Mouse (Mus musculus): ENCODE data around the gene Alox12. TPM values are rescaled to one million over a fixed set of nuclear protein-coding genes. Genes with fewer than 3 reads are reported as not detected.

Alox12 gene
- total RNA-seq, 1 experiment from 2014 or later, result 1.8 TPM

GRCm38 (mm10) chr11:70220731-70221602 is 34.2 kb downstream of the Alox12 start, which contains the start of gene Slc16a13:
Slc16a13 (minus strand) TSS chr11:70221064.
- DNase-seq, result peak; percentile 93

- DNase-seq, result peak; percentile 31
Measured at GRCm38 (mm10) chr11:70220323-70220722, 34.8 kb downstream of the Alox12 start.

DNA sequence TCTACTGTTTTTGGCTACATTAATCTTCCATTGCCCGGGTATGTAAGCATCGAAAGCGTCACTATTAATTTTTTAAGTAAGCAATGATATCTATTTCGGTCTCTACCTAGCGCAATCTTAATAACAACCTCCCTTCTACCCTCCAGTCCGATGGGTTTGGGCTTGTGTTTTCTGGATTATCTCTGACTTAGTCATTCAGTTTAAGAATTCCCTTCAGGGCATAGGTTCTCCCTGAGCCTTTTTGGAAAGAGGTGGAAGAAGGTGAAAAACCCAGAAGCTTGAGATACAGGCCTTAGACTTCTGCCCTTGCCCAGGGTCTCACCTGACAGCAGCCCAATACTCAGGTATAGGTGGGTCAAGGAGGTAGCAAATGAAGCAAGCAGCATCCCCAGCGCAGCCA is 35.3 kb downstream of the Alox12 start:
- no peak for DNase-seq

DNA sequence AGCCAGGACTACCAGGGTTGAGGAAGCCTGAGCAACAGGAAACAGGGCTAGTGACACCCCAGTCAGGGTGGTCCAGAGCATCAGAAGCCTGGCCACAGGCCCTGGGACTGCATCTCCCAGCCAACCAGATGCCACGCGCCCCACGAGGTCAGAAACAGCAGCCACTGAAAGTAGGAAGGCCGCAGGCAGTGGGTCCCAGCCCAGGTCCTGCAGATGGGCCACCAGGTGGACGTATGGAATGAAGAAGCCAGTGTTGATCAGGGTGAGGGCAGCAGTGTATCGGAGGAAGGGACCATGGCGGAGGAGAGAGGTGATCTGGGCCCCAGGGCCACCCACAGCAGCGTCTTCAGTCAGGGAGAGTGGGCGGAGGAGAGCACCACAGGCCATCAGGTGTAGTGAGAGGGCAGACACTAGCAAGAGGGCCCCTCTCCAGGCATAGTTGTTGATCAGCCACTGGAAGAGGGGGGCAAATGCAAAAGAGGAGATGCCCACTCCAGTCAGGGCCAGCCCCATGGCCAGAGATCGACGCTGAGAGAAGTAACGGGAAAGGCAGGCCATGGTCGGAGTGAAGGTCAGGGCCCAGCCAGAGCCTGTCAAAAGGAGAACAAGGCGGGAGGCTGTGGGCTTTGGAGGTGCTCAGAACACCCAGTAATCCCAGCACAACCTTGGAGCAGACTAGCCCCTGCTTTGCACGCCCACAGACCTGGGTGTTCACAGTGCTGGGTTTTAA is 36.2 kb downstream of the Alox12 start:
- no peak for DNase-seq

DNA sequence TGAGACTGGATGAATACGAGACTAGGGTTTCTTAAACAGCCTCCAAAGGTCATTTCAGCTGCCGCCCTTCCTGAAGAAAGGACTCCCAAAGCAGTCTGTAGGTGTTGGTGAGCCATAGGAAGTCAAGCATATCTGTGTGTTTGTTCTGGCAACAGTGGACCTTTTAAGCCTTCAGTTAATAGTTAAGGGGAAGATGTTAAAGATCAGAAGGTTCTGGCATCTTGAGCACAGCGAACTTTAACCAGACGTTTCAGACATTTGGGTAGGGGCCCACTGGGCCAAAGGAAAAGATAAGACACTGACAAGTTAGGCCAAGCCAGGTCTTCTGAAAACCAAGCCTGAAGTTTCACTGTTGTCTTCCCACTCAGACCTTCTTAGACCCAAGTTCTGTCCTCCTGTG is 37.1 kb downstream of the Alox12 start:
- DNase-seq, result no peak

- no peak for DNase-seq
Measured at GRCm38 (mm10) chr11:70216103-70216502, 39.0 kb downstream of the Alox12 start.

GRCm38 (mm10) chr11:70215301-70215700 is 39.9 kb downstream of the Alox12 start:
- no peak for DNase-seq

DNA sequence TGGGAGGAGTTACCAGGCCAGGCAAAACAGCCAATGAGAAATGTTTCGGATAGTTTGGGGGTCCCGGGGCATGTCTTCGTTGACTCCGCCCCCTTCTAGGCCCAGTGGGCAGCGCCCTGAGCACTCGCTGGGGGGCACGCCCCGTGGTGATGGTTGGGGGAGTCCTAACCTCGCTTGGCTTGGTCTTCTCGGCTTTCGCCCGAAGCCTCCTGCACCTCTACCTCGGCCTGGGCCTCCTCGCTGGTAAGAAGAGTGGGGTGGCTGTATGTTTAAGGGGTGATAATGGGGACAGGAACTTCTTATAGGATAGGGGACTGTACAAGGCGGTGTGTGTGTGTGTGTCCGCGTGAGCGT is 40.3 kb downstream of the Alox12 start:
- DNase-seq, result no peak

- peak; percentile 45 for DNase-seq
Measured at GRCm38 (mm10) chr11:70214191-70214855, 40.8 kb downstream of the Alox12 start.

- no peak for DNase-seq
Measured at GRCm38 (mm10) chr11:70213736-70214135, 41.4 kb downstream of the Alox12 start.

- DNase-seq, result peak; percentile 67
Measured at GRCm38 (mm10) chr11:70212896-70213295, 42.3 kb downstream of the Alox12 start.

DNA sequence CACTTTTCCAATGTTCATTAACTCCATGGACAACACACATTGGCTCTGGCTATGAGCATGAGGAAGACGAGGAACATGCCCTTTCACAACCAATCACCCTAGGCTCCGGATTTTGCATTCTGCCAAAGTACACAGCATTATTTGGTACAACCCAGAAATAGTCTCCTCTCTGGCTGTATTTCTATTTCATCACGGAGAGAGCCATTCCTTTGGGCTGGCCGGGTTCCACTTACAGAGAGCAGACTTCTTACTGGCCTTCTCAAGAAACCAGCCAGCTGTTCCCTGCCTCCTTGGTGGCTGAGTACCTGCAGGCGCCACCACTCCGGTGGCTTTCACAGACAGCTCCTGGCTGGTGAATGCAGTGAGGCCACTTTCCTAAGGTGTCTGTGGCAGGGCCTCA is 42.7 kb downstream of the Alox12 start, which contains the start of gene Slc16a11:
Gene Slc16a11, plus strand, starts transcription at position 330 of the 400 bp plus-strand sequence.
- no peak for DNase-seq

GRCm38 (mm10) chr11:70211972-70212371 is 43.2 kb downstream of the Alox12 start:
- no peak for DNase-seq

DNA sequence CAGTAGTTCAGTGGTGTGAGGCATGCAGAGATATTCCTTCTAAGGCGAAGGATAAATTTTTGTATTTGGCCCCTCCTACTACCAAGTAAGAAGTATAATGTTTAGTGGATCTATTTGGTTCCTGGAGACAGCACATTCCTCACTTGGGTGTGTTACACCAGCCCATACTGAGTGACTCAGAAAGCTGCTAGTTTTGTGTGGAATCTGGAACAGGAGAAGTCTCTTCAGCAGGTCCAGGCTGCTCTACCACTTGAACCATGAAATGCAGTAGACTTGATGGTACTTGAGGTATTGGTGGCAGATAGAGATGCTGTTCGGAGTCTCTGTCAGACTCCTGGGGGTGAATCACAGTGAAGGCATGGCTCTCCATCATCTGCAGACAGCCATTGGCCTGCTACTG is 44.5 kb downstream of the Alox12 start:
- no peak for DNase-seq

DNA sequence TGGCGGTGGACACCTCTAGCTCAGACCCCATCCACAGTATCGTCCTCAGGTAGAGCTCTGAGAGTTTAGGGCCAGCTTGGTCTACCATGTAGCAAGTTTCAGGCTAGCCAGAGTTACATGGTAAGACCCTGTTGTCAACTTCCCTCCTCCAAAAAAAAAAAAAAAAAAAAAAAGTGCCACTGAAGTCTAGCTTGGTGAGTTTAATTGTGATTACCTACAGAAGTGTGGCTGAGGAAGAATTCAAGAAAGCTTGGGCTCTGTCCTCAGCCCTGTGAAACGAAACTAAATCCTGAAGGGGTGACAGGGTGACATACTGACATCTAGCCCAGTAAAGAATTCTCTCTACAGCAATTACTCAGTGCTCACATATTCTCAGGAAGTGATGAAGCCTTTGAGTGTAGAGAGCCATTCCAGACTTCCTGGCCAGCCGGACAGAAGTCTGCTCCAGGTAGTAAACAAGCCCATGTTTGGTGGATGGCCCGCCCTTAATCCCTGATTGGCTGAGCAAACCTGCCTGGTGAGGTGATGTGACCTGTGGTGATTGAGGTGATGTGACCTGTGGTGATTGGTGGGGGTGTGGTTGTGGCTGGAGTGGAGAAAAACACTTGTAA is 46.3 kb downstream of the Alox12 start:
- DNase-seq, result no peak

GRCm38 (mm10) chr11:70207283-70207682 is 47.9 kb downstream of the Alox12 start:
- no peak for DNase-seq

- DNase-seq, result no peak
Measured at GRCm38 (mm10) chr11:70206801-70207200, 48.4 kb downstream of the Alox12 start.

GRCm38 (mm10) chr11:70201691-70202090 is 53.5 kb downstream of the Alox12 start:
- DNase-seq, result peak; percentile 90

GRCm38 (mm10) chr11:70200036-70200608 is 55.0 kb downstream of the Alox12 start:
- no peak for DNase-seq

DNA sequence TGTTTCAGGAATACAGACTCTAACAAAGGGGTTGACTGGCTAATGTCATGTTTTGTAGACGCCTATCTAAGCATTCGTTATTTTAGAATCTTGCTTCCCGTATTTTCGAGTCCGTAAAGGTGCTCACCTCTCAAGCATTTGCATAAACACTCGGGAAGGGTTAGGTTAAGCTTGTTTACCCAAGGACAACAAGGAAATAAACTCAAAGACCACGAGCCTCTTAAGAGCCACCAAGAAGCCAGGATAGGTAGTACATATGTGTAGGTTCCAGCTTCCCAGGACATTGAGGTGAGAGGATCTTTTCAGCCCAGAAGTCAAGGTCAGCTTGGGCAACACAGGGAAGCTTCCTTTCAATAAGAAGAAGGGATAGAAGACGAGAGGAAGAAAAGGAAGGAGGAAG is 56.0 kb downstream of the Alox12 start:
- DNase-seq, result no peak

DNA sequence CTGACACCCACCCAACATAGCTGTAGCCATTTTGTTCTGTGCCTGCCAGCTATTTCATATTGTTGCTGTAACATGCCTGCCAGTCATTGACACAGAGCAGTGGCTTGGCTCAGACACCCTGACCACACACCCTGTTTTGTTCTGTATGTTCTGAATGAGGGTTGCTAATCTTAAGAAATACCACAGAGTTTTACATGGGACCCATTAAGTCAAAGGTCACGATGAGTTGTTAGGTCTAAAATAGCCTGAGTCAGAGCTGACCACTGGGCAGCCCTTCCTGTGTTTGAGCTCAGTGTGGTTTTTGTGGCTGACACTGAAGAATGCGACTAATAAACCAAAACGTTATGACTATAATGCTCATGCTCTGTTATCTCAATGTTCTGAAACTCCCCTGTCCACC is 56.8 kb downstream of the Alox12 start:
- no peak for DNase-seq
